ENCODE assay signal across 1 mouse cellular context in genomic region chr13:14612926-14613529, GRCm38 (mm10).
TF ChIP-seq lines count a peak whose summit lies in the region.

TSS of gene Mrpl32 (minus strand) at chr13:14613165.
TSS of gene Psma2 (plus strand) at chr13:14613240.

TF ChIP-seq in MEL, 35 proteins besides CTCF, POLR2A, EP300 and RAD21 (continued from another document):
- peak; percentile 90 for TF ChIP-seq MXI1 (IDR thresholded peaks at IDR 0.05; ENCODE audit: low read depth, low read length)
